Mouse (Mus musculus): ENCODE measurements at regions not wholly inside any gene's neighbourhood (a gene's known extent, or its start where the extent isn't known, plus 50 kb on each side); places are given as distances from the start of the nearest gene placed in this dataset.

GRCm38 (mm10) chr12:86830247-86830585 lies 54.4 kb downstream of the Irf2bpl start:
- DNase-seq: no peak

- DNase-seq: no peak
These were observed 54.9 kb downstream of the Irf2bpl start for GRCm38 (mm10) chr12:86829581-86830246.

GRCm38 (mm10) chr12:86827241-86827606 lies 57.4 kb downstream of the Irf2bpl start:
- DNase-seq: no peak

GRCm38 (mm10) chr12:86826420-86827240 lies 58.0 kb downstream of the Irf2bpl start:
- DNase-seq: no peak

- DNase-seq: no peak
These were observed 58.8 kb downstream of the Irf2bpl start for GRCm38 (mm10) chr12:86825584-86826419.

- peak; percentile 84 for DNase-seq
These were observed 59.6 kb downstream of the Irf2bpl start for GRCm38 (mm10) chr12:86824860-86825583.

- DNase-seq: peak; percentile 87
These were observed 60.6 kb downstream of the Irf2bpl start for GRCm38 (mm10) chr12:86823855-86824589.

- no peak for DNase-seq
These were observed 61.1 kb downstream of the Irf2bpl start for GRCm38 (mm10) chr12:86823488-86823854.

- no peak for DNase-seq
These were observed 63.4 kb downstream of the Irf2bpl start for GRCm38 (mm10) chr12:86821183-86821582.

- no peak for DNase-seq
These were observed 65.0 kb downstream of the Irf2bpl start for GRCm38 (mm10) chr12:86819568-86819967.

GRCm38 (mm10) chr12:86819163-86819562 lies 65.4 kb downstream of the Irf2bpl start:
- DNase-seq: no peak

- DNase-seq: no peak
These were observed 66.4 kb downstream of the Irf2bpl start for GRCm38 (mm10) chr12:86818201-86818600.

GRCm38 (mm10) chr12:86816702-86817610 lies 67.6 kb downstream of the Irf2bpl start:
- DNase-seq: peak; percentile 63

- peak; percentile 60 for DNase-seq
These were observed 68.4 kb downstream of the Irf2bpl start for GRCm38 (mm10) chr12:86816171-86816701.

GRCm38 (mm10) chr12:86814740-86815139 lies 69.9 kb downstream of the Irf2bpl start:
- no peak for DNase-seq
